Comparison of ENCODE assay signal across 25 mouse cellular contexts in the genomic region with DNA sequence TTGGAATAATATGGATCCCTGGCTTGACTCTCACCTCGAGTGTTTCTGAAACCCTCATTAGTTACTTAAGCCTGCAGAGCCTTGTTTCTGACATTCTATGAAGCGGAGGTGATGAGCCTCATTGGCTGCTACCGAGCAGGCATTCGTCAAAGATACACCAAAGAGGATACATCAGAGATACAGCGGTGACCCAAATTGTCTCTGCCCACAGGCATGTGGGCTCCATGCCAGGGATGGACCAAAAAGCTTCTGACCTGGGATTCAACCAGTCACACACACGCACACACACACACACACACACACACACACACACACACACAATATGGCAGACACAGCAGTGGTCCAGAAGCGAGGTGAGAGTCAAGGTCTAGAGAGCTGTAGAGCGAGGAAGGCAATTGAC. TPM values are rescaled to one million over a fixed set of nuclear protein-coding genes. Genes with fewer than 3 reads are reported as not detected.
DNase-seq lines count a peak whose midpoint lies in the region; ATAC-seq and TF ChIP-seq lines count a peak whose summit lies in the region.
"Had no signal": no experiment of that assay in that cellular context is flagged by ENCODE, and none has a peak within 500 bp of the region (broad histone marks: within the 10 kb centered on the region; RNA-seq: fewer than 3 reads in every experiment).

No protein-coding gene starts in this region.

- TF ChIP-seq POLR2A in lung, adult 2 months (IDR thresholded peaks at IDR 0.05; ENCODE audit: borderline replicate concordance, extremely low read depth, low read depth, low read length) = no peak

- 0 out of 2 replicates have a peak, but pooled peaks cover 3% of the 10 kb centered on the region for H3K9me3 ChIP-seq in heart, embryonic 12.5 days (replicated peaks)
- H3K9me3 ChIP-seq: embryonic facial prominence, embryonic 15.5 days; forebrain, embryonic 13.5 days; heart, embryonic 10.5 days; limb, embryonic 12.5 days; liver, embryonic 15.5 days; lung, embryonic 15.5 days; midbrain, embryonic 10.5 days; midbrain, embryonic 15.5 days; neural tube, embryonic 15.5 days had no signal

- H3K9ac ChIP-seq in heart, embryonic 12.5 days = no peak overlapping the region
- H3K9ac ChIP-seq: embryonic facial prominence, embryonic 15.5 days; forebrain, embryonic 13.5 days; limb, embryonic 12.5 days; liver, embryonic 15.5 days; lung, embryonic 15.5 days; midbrain, embryonic 15.5 days; neural tube, embryonic 15.5 days had no signal

- TF ChIP-seq CTCF in lung, adult 2 months (IDR thresholded peaks at IDR 0.05; ENCODE audit: insufficient read depth, low read length) = no peak

- DNase-seq in cerebellum, postnatal 10 days = peak; percentile 30 to 32
- no peak for DNase-seq in cerebellum, adult 11-12 months
- DNase-seq in heart, adult 9 months (ENCODE audit: low spot score in 2 of 2) = no peak
- peak; percentile 16 for DNase-seq in retina, adult 2 months (ENCODE audit: low read depth, low spot score)
- no peak for DNase-seq in retina, embryonic 14.5 days (ENCODE audit: low spot score)
- no peak for DNase-seq in lung, adult 2 months
- DNase-seq: adrenal gland, adult 8-10 months; cerebellum, adult 9-11 months; kidney, adult 2 months; kidney, postnatal 36 days had no signal

- WGBS in heart, embryonic 12.5 days = 82% methylated on average over 8 of the region's 8 CpGs
- whole genome bisulfite sequencing in lung, adult 2 months = 79% methylated on average over 8 of the region's 8 CpGs

- H3K27ac ChIP-seq in heart, embryonic 12.5 days (ENCODE audit: poor library complexity, severe bottlenecking) = peak overlapping the region; percentile 93
- H3K27ac ChIP-seq: embryonic facial prominence, embryonic 10.5 days; embryonic facial prominence, embryonic 15.5 days; forebrain, embryonic 13.5 days; layer of hippocampus, adult 2 months; left cerebral cortex, adult 2 months; limb, embryonic 12.5 days; liver, embryonic 15.5 days; lung, embryonic 15.5 days; midbrain, embryonic 10.5 days; midbrain, embryonic 15.5 days; neural tube, embryonic 15.5 days had no signal

- H3K36me3 ChIP-seq in heart, embryonic 12.5 days = peaks cover 27% of the 10 kb centered on the region
- H3K36me3 ChIP-seq: embryonic facial prominence, embryonic 10.5 days; embryonic facial prominence, embryonic 15.5 days; limb, embryonic 12.5 days; liver, embryonic 15.5 days; lung, embryonic 15.5 days; midbrain, embryonic 10.5 days; midbrain, embryonic 15.5 days; neural tube, embryonic 15.5 days had no signal

- ATAC-seq in heart, embryonic 12.5 days (ENCODE audit: insufficient number of reproducible peaks, low FRiP score) = no peak
- ATAC-seq: forebrain, embryonic 13.5 days; hindbrain, embryonic 16.5 days; midbrain, embryonic 15.5 days had no signal

- no peak overlapping the region for H3K4me2 ChIP-seq in heart, embryonic 12.5 days
- H3K4me2 ChIP-seq: embryonic facial prominence, embryonic 15.5 days; forebrain, embryonic 13.5 days; limb, embryonic 12.5 days; liver, embryonic 15.5 days; lung, embryonic 15.5 days; midbrain, embryonic 15.5 days; neural tube, embryonic 15.5 days had no signal

- peaks cover 6% of the 10 kb centered on the region for H3K27me3 ChIP-seq in heart, embryonic 12.5 days (replicated peaks)

- H3K4me1 ChIP-seq in heart, embryonic 12.5 days (replicated peaks) = peaks cover 86% of the 10 kb centered on the region
- H3K4me1 ChIP-seq in lung, adult 2 months (ENCODE audit: control insufficient read depth, insufficient read depth, low read length) = no peaks in the 10 kb centered on the region
- H3K4me1 ChIP-seq: embryonic facial prominence, embryonic 15.5 days; forebrain, embryonic 13.5 days; limb, embryonic 12.5 days; liver, embryonic 15.5 days; lung, embryonic 15.5 days; midbrain, embryonic 10.5 days; midbrain, embryonic 15.5 days had no signal

- no peak overlapping the region for H3K4me3 ChIP-seq in heart, embryonic 12.5 days
- no peak overlapping the region for H3K4me3 ChIP-seq in lung, adult 2 months (replicated peaks; ENCODE audit: extremely low read depth, low read depth, low read length)
- H3K4me3 ChIP-seq: embryonic facial prominence, embryonic 10.5 days; embryonic facial prominence, embryonic 15.5 days; forebrain, embryonic 13.5 days; heart, embryonic 10.5 days; layer of hippocampus, adult 2 months; left cerebral cortex, adult 2 months; limb, embryonic 12.5 days; liver, embryonic 15.5 days; lung, embryonic 15.5 days; midbrain, embryonic 10.5 days; midbrain, embryonic 15.5 days; neural tube, embryonic 15.5 days had no signal

RNA-seq across cellular contexts. Expression of gene Jph2, which starts 16.5 kb away (rescaled TPM):
- polyA plus RNA-seq in heart, embryonic 12.5 days (2016; fragmentation: Nextera tagmentation; extraction: Ambion mirVana) = 62.5 and 62.7 TPM in 2 replicates
- polyA plus RNA-seq in lung, adult 2 months (2012; rRNA removed) = 32.3 and 38.4 TPM in 2 replicates

RNA-seq across cellular contexts. Expression of gene Oser1, which starts 43.3 kb away (rescaled TPM):
- polyA plus RNA-seq in heart, embryonic 12.5 days (2016; fragmentation: Nextera tagmentation; extraction: Ambion mirVana) = 55.3 and 57.2 TPM in 2 replicates
- polyA plus RNA-seq in lung, adult 2 months (2012; rRNA removed) = 9.2 and 17.2 TPM in 2 replicates

RNA-seq across cellular contexts. Expression of gene Gdap1l1, which starts 57.0 kb away (rescaled TPM):
- polyA plus RNA-seq in heart, embryonic 12.5 days (2016; fragmentation: Nextera tagmentation; extraction: Ambion mirVana) = 0.19 and 0.63 TPM in 2 replicates
- polyA plus RNA-seq in lung, adult 2 months (2012; rRNA removed) = 0.19 and 0.22 TPM in 2 replicates
- polyA plus RNA-seq: liver, adult 2 months had no signal

Comparison
In these comparisons a context has a peak if more than half of its experiments do, and no peak if none do; other contexts are left out.
1. DNase-seq: peak in cerebellum, postnatal 10 days (2 of 2) and retina, adult 2 months (single experiment); none in cerebellum, adult 11-12 months (single experiment), heart, adult 9 months (0 of 2), retina, embryonic 14.5 days (single experiment) and lung, adult 2 months (single experiment).